12 mouse cellular contexts compared by ENCODE assay signal in genomic region chr14:46924422-46924821, GRCm38 (mm10). TPM values are rescaled to one million over a fixed set of nuclear protein-coding genes. Genes with fewer than 3 reads are reported as not detected.
A peak's percentile ranks its signal among the peaks of the same experiment; 100 is the strongest.
DNase-seq lines count a peak whose midpoint lies in the region; TF ChIP-seq lines count a peak whose summit lies in the region.
"Had no signal": no experiment of that assay in that cellular context is flagged by ENCODE, and none has a peak within 500 bp of the region (broad histone marks: within the 10 kb centered on the region; RNA-seq: fewer than 3 reads in every experiment).

No protein-coding gene starts in this region.

- peak; percentile 58; the same call in 1 of the 2 replicates for TF ChIP-seq EP300 in CH12.LX (IDR thresholded peaks at IDR 0.05; ENCODE audit: low read length)

- TF ChIP-seq CTCF in CH12.LX (conservative IDR thresholded peaks at IDR 0.05 in 1 of 2, IDR thresholded peaks at IDR 0.05 in 1 of 2; ENCODE audit: low read depth in 2 of 2, low read length in 2 of 2): no peak
- no peak for TF ChIP-seq CTCF in bone marrow macrophage, adult 2 months (IDR thresholded peaks at IDR 0.05; ENCODE audit: low read depth, low read length)

- intact Hi-C loops in heart, postnatal 36 days (cut with DNase I): no loop called here
- intact Hi-C loops in left cerebral cortex, postnatal 4 days (cut with DNase I): no loop called here

- no peak overlapping the region for H3K4me3 ChIP-seq in CH12.LX (replicated peaks in 1 of 3; ENCODE audit: low read depth in 2 of 3, low read length in 2 of 3, poor library complexity in 1 of 3)
- H3K4me3 ChIP-seq in bone marrow macrophage, adult 2 months (ENCODE audit: insufficient read depth, low read length): no peak overlapping the region
- H3K4me3 ChIP-seq: intestine, embryonic 15.5 days; limb, embryonic 12.5 days; liver, embryonic 15.5 days; midbrain, embryonic 10.5 days had no signal

- in situ Hi-C loops in CH12.LX (cut with MboI; ENCODE audit: low pct_ligation_motif_present, low pct_unique_long_range_greater_than_20kb, low sequenced_read_pairs): no loop called here

- dilution Hi-C loops in CH12.LX (cut with MboI; ENCODE audit: extremely low pct_ligation_motif_present, extremely low pct_unique_long_range_greater_than_20kb, low sequenced_read_pairs): no loop called here

- H3K36me3 ChIP-seq in CH12.LX (replicated peaks in 1 of 2; ENCODE audit: control insufficient read depth in 1 of 2, insufficient read depth in 1 of 2, low read length in 1 of 2): no peaks in the 10 kb centered on the region
- H3K36me3 ChIP-seq: intestine, embryonic 15.5 days; limb, embryonic 12.5 days; liver, embryonic 15.5 days; midbrain, embryonic 10.5 days had no signal

- H3K79me2 ChIP-seq in CH12.LX (replicated peaks; ENCODE audit: control insufficient read depth, extremely low read depth, insufficient read depth, poor library complexity, severe bottlenecking): no peaks in the 10 kb centered on the region

- H3K4me1 ChIP-seq in CH12.LX (ENCODE audit: control insufficient read depth in 1 of 2, insufficient read depth in 2 of 2): peaks cover 2 to 22% of the 10 kb centered on the region in 2 experiments; a peak in 2 of 4 replicates
- H3K4me1 ChIP-seq in bone marrow macrophage, adult 2 months (ENCODE audit: control insufficient read depth, insufficient read depth, low read length): peaks cover 13% of the 10 kb centered on the region
- H3K4me1 ChIP-seq: intestine, embryonic 15.5 days; liver, embryonic 15.5 days had no signal

- H3K27me3 ChIP-seq in CH12.LX (replicated peaks): no peaks in the 10 kb centered on the region
- H3K27me3 ChIP-seq: intestine, embryonic 15.5 days; limb, embryonic 12.5 days; liver, embryonic 15.5 days had no signal

- H3K27ac ChIP-seq in CH12.LX (ENCODE audit: insufficient read depth, low read depth): no peak overlapping the region
- 0 out of 2 replicates have a peak overlapping the region, but pooled peaks have one; percentile 22 for H3K27ac ChIP-seq in bone marrow macrophage, adult 2 months (ENCODE audit: insufficient read depth, low read depth, low read length)
- H3K27ac ChIP-seq: intestine, embryonic 15.5 days; limb, embryonic 12.5 days; liver, embryonic 15.5 days; midbrain, embryonic 10.5 days had no signal

- TF ChIP-seq POLR2A in CH12.LX (IDR thresholded peaks at IDR 0.05; ENCODE audit: low read depth, low read length): no peak
- TF ChIP-seq POLR2A in bone marrow macrophage, adult 2 months (IDR thresholded peaks at IDR 0.05; ENCODE audit: borderline replicate concordance, low read depth, low read length): no peak

- H3K9ac ChIP-seq in CH12.LX (ENCODE audit: insufficient read depth, low read depth): no peak overlapping the region
- H3K9ac ChIP-seq: intestine, embryonic 15.5 days; limb, embryonic 12.5 days; liver, embryonic 15.5 days had no signal

- H3K4me2 ChIP-seq in CH12.LX (ENCODE audit: insufficient read depth, low read depth, poor library complexity, severe bottlenecking): peak overlapping the region; percentile 17; the same call in 1 of the 2 replicates
- H3K4me2 ChIP-seq: intestine, embryonic 15.5 days; limb, embryonic 12.5 days; liver, embryonic 15.5 days had no signal

- peak; percentile 42 to 48 for DNase-seq in heart, adult 9 months (ENCODE audit: low spot score in 2 of 2)
- DNase-seq in heart, postnatal 36 days: no peak
- peak; percentile 29 for DNase-seq in CH12.LX (ENCODE audit: extremely low read depth)
- peak; percentile 54 for DNase-seq in lung, postnatal 36 days
- no peak for DNase-seq in left cerebral cortex, postnatal 4 days
- no peak for DNase-seq in cerebellum, postnatal 36 days
- DNase-seq: cerebellum, adult 2 months had no signal

- no peaks in the 10 kb centered on the region for H3K9me3 ChIP-seq in CH12.LX (replicated peaks; ENCODE audit: low read length)
- H3K9me3 ChIP-seq: intestine, embryonic 15.5 days; limb, embryonic 12.5 days; liver, embryonic 15.5 days; midbrain, embryonic 10.5 days had no signal

- TF ChIP-seq RAD21 in CH12.LX (IDR thresholded peaks at IDR 0.05; ENCODE audit: low read depth, low read length): no peak

TF ChIP-seq in CH12.LX, 34 proteins besides CTCF, POLR2A, EP300 and RAD21:
- no peak for TF ChIP-seq MAZ (IDR thresholded peaks at IDR 0.05; ENCODE audit: low read depth, low read length)
- no peak for TF ChIP-seq CHD2 (IDR thresholded peaks at IDR 0.05; ENCODE audit: low read length)
- peak; percentile 91 for TF ChIP-seq ZNF384 (IDR thresholded peaks at IDR 0.05; ENCODE audit: low read depth, low read length)
- TF ChIP-seq ZC3H11A (IDR thresholded peaks at IDR 0.05; ENCODE audit: low read depth, low read length): no peak
- TF ChIP-seq ZKSCAN1 (IDR thresholded peaks at IDR 0.05; ENCODE audit: borderline replicate concordance, low read depth, low read length): no peak
- no peak for TF ChIP-seq MXI1 (IDR thresholded peaks at IDR 0.05; ENCODE audit: low read depth, low read length)
- TF ChIP-seq IRF4 (IDR thresholded peaks at IDR 0.05; ENCODE audit: low read depth, low read length): peak; percentile 59; the same call in 1 of the 2 replicates
- TF ChIP-seq UBTF (IDR thresholded peaks at IDR 0.05; ENCODE audit: low read depth, low read length): no peak
- TF ChIP-seq CHD1 (IDR thresholded peaks at IDR 0.05; ENCODE audit: low read depth, low read length): no peak
- TF ChIP-seq POLR2AphosphoS2 (IDR thresholded peaks at IDR 0.05; ENCODE audit: low read depth, low read length): no peak
- TF ChIP-seq GABPA (IDR thresholded peaks at IDR 0.05; ENCODE audit: insufficient replicate concordance, low read depth, low read length): no peak
- no peak for TF ChIP-seq USF1 (IDR thresholded peaks at IDR 0.05; ENCODE audit: low read depth, low read length)
- TF ChIP-seq MEF2A (IDR thresholded peaks at IDR 0.05; ENCODE audit: borderline replicate concordance, low read depth, low read length): peak; percentile 51; the same call in 1 of the 2 replicates
- TF ChIP-seq E2F4 (IDR thresholded peaks at IDR 0.05; ENCODE audit: insufficient replicate concordance, low read depth, low read length): no peak
- TF ChIP-seq PAX5 (IDR thresholded peaks at IDR 0.05; ENCODE audit: low read length): no peak
- no peak for TF ChIP-seq ZMIZ1 (IDR thresholded peaks at IDR 0.05; ENCODE audit: low read depth, low read length)
- no peak for TF ChIP-seq RCOR1 (conservative IDR thresholded peaks at IDR 0.05; ENCODE audit: low read depth, low read length)
- TF ChIP-seq MAX (IDR thresholded peaks at IDR 0.05; ENCODE audit: low read length): no peak
TF ChIP-seq in CH12.LX: peak in this region for 3.

RNA-seq across cellular contexts. Expression of gene Samd4, which starts 41.8 kb away (rescaled TPM):
- 10 to 100 TPM; 56.0 to 58.2 TPM for total RNA-seq in heart, postnatal 36 days (2021)
- total RNA-seq in CH12.LX (2012; rRNA removed): 0.29 and 0.64 TPM in 2 replicates
- 1.5 TPM in 2 replicates for total RNA-seq in CH12.LX (2014; rRNA removed)
- polyA plus RNA-seq in CH12.LX (2012; ENCODE audit: insufficient read length, low read depth): 3.6 and 4.6 TPM in 2 replicates
- polyA plus RNA-seq in bone marrow macrophage, adult 2 months (2012; ENCODE audit: insufficient read depth, insufficient read length, missing spikeins): 2.3 and 3.5 TPM in 2 replicates
- total RNA-seq in left cerebral cortex, postnatal 4 days (2021): 10 to 100 TPM; 12.2 to 13.4 TPM

Comparison
In these comparisons a context has a peak if more than half of its experiments do, and no peak if none do; other contexts are left out.
1. DNase-seq: peak in heart, adult 9 months (2 of 2), CH12.LX (single experiment) and lung, postnatal 36 days (single experiment); none in heart, postnatal 36 days (0 of 2), left cerebral cortex, postnatal 4 days (single experiment) and cerebellum, postnatal 36 days (0 of 2).
2. RNA of gene Samd4, which starts 41.8 kb away (total RNA-seq): 56.0 to 58.2 TPM in heart, postnatal 36 days and 12.2 to 13.4 TPM in left cerebral cortex, postnatal 4 days; 0.29 to 1.5 TPM in CH12.LX; every median in the first group is over 4 times any median in the second.